Mouse (Mus musculus): Measurements from ENCODE around the gene Pheta2.

Pheta2 gene

GRCm38 (mm10) chr15:82338593-82339112 is at the start of gene Pheta2, which contains the start of the genes Naga and Smdt1:
Pheta2 (plus strand) TSS chr15:82338942.
Naga (minus strand) TSS chr15:82338925.
Smdt1 (plus strand) TSS chr15:82338959.
- DNase-seq (ENCODE audit: low spot score in 2 of 2): peak; percentile 91 to 93

GRCm38 (mm10) chr15:82290252-82290651 is 48.5 kb upstream of the Pheta2 start:
- no peak for DNase-seq (ENCODE audit: low spot score in 2 of 2)

GRCm38 (mm10) chr15:82292851-82293250 is 45.9 kb upstream of the Pheta2 start:
- DNase-seq (ENCODE audit: low spot score in 2 of 2): no peak

GRCm38 (mm10) chr15:82293271-82293711 is 45.5 kb upstream of the Pheta2 start:
- DNase-seq (ENCODE audit: low spot score in 2 of 2): no peak

GRCm38 (mm10) chr15:82294059-82294458 is 44.7 kb upstream of the Pheta2 start:
- no peak for DNase-seq (ENCODE audit: low spot score in 2 of 2)

DNA sequence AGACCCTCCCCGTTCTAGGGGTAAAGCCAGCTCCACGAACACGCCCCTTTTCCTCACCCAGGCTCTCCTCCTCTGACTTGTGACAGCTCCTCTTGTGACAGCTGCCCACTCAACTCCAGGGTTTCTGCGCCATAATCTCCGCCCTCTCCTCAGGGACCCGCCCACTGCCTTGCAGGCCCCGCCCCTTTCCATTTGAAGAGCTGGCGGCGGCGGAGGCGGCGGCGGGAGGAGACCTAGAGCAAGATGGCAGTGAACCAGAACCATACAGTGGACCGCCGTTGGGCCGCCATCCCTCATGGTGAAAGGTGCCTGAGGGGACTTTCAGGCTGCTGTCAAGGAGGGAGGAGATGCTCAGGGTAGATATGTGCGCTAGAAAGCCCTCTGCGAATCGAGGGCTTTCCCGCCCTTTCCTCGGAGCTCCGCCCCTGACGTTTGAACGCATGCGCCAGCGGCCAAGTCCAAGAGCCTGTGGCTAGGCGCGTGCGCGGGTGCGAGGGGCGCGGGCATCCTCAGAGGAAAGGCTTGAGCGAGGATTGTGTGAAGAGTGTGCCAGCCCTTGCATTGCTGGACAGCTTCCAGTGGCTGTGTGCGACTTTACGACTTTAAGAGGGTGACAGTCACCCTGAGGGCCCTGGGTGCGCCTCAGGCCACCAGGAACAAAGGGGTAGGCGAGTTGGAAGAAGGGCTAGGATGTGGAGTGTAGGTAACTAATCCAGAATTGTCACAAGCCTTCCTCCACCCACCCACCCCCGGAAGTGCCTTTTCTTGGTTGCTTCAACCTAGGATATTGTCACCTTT is 39.8 kb upstream of the Pheta2 start, which contains the start of gene Wbp2nl:
TSS of gene Wbp2nl (plus strand) at position 191 of the 798 bp plus-strand sequence.
- DNase-seq (ENCODE audit: low spot score in 2 of 2): no peak

GRCm38 (mm10) chr15:82307107-82307506 is 31.6 kb upstream of the Pheta2 start:
- no peak for DNase-seq (ENCODE audit: low spot score in 2 of 2)

GRCm38 (mm10) chr15:82308416-82308815 is 30.3 kb upstream of the Pheta2 start:
- DNase-seq (ENCODE audit: low spot score in 2 of 2): no peak

DNA sequence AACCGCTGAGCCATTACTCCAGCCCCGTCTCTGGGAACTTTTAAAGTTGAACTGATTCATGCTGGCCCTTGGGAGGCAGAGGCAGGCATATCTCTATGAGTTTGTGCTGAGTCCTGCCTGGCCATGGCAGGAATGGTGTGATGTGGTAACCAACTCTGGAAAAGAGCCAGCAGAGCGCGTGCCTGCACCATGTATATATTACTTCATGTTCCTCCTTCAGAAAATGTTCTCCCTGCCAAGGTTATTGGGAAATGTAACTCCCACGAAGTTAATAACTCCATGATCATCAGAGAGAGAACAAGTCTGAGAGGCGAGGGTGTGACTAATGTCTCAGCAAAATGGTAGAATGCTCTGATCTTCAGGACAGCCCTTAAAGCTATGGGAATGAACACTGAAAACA is 20.9 kb upstream of the Pheta2 start:
- DNase-seq (ENCODE audit: low spot score in 2 of 2): no peak

DNA sequence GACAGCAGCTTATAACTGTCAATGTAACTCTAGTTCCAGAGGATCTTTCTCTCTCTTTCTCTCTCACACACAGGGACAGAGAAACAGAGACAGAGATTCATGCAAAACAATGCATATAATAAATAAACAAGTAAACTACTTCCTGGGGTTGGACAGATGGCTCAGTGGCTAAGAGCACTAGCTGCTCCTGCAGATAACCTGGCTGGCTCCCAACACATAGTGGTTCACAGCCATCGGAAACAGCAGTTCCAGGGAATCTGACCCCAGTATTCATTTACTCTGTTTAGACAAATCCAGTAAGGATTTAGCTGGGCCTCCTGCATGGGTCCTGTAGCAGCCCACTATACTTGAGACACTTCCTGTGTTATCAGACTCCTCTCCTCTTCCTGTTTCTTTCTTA is 19.1 kb upstream of the Pheta2 start:
- DNase-seq (ENCODE audit: low spot score in 2 of 2): no peak

- no peak for DNase-seq (ENCODE audit: low spot score in 2 of 2)
Observed at GRCm38 (mm10) chr15:82322195-82322594, 16.5 kb upstream of the Pheta2 start.

DNA sequence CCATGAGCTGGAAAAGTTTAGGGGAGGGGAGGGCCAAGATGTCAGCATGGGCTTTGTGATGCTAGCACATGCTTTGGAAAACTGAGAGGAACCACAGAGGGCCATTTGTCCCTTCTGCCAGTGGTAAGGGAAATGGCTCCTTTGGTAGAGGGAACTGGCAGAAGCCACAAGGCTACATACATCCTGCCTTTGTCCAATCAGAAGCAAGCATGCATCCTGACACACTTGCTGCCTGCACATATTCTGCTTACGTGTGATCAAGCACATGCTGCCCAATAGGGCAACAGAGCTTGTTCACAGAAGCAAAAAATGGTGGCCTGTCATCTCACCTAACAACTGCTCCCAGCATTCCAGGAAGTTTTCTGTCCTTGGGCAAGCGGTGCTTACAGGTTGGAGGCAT is 13.4 kb upstream of the Pheta2 start:
- no peak for DNase-seq (ENCODE audit: low spot score in 2 of 2)

DNA sequence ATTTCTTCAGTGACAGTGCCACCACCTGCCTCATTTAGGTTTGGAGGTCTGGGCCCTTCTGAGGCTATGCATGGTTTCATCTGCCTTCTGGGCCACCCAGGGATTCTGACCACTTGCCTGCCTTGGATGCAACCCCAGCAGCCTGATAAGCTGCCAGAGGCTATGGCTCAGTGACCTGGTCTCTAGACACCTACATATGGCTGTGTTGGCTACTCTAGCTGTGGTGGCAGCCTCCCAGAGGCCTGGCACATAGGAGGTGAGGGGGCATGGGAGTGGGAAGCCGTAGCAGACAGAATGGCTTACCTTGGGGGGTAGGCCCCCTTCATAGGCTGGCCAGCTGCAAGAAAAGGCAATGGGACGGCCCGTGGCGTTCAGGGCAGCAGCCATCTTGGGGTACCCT is 3.5 kb upstream of the Pheta2 start:
- no peak for DNase-seq (ENCODE audit: low spot score in 2 of 2)

DNA sequence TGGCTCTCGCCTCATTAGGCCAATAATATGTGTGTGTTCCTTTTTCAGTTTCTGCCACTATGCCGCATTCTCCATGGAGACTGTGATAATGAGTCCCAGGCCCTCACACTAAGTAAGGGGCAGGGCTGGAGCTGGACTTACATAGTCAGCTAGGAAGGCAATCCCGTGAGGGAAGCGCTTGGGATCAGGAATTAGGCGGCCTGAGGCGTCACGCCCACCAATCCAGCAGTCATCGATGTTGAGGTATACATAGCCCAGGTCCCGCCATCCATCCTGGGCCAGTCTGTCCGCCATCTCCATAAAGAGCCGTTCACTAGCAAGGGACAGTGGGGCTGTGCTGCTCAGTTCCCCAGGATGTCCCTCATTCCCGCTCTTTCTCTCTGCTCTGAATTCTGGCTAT is 2.1 kb upstream of the Pheta2 start:
- no peak for DNase-seq (ENCODE audit: low spot score in 2 of 2)

DNA sequence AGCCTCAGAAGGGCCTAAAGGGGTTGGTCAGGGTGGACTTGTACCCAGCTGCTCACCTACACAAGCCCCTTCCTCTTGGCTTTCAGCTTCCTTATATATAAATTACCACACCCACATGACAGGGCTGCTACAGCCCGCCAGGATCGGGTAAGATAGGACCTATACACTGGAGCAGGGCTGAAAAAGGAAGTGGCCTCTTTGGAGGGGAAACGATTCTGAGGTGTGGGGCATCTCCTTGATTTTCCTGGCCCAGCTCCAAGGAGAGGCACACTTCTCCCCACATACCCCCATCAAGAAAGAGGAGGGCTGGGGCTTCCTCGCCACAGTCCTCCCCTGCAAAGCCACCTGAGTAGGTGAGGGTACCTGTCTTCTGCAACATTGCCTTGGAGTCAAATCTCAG is 867 bp upstream of the Pheta2 start:
- DNase-seq (ENCODE audit: low spot score in 2 of 2): no peak

GRCm38 (mm10) chr15:82339150-82339549 is 408 bp downstream of the Pheta2 start:
- no peak for DNase-seq (ENCODE audit: low spot score in 2 of 2)

GRCm38 (mm10) chr15:82339634-82340254 is 1.0 kb downstream of the Pheta2 start:
- DNase-seq (ENCODE audit: low spot score in 2 of 2): no peak

GRCm38 (mm10) chr15:82340414-82341035 is 1.8 kb downstream of the Pheta2 start:
- DNase-seq (ENCODE audit: low spot score in 2 of 2): no peak

DNA sequence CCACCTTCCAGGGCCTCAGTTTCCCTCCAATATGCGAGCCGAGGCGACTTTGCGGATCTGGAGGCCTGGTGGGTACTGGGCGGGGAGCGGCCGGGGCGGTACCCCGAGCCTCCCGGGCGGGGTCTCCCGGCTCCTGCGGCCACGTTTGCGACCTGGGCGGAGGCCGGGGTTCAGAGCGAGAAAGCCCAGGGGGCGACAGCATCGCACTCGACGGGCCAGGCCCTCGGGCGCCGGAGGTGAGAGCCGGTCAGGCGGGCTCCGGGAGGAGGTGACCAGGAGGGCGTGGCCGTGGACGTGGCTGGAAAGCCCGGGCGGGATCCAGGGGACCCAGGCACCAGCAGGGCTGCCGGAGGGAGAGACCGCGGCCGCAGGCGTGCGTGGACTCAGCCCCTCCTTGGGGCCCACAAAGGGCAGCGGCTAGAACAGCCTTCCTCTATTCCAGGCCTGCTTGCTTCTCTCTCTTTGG is 2.3 kb downstream of the Pheta2 start:
- DNase-seq (ENCODE audit: low spot score in 2 of 2): peak; percentile 65 to 73

DNA sequence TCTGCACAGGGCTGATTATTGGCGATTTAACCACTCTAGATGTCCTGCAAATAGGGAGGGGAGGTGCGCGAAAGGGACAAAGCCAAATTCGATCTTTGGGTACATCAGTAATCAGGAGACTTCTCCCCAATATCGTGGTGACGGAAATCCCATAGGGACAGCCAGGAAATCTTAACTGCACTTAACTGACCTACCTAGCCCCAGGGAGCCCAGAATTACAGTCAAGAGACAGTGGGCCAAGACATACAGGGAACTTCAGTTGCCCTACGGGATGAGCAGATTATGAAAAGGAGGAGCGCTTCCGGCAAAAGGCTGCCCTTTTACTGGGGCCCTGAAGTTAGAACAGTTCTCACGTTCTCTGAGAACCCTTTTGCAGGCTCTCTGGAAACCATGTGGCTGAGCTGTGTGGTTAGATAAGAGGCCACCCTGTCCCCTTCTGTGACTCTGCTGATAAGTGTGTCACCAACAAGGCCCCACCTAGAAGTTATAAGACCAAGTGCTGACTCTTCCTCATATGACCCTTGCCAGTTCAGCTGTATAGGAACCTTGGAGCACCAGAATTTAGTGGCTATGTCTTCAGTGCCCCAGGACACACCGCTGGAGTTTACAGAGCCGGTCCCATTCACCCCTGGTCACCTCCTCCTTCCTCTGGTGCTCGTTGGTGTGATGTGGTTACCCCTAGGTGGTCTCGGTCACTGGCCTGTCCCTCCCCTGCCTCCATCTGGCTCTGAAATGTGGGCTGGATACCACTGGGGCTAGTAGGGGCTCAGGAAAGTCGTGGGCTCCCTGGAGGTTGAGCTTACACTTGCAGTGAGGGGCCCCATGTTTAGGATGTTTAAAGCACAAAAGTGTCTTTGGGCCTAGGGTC is 3.2 kb downstream of the Pheta2 start:
- DNase-seq (ENCODE audit: low spot score in 2 of 2): peak; percentile 55 to 75

DNA sequence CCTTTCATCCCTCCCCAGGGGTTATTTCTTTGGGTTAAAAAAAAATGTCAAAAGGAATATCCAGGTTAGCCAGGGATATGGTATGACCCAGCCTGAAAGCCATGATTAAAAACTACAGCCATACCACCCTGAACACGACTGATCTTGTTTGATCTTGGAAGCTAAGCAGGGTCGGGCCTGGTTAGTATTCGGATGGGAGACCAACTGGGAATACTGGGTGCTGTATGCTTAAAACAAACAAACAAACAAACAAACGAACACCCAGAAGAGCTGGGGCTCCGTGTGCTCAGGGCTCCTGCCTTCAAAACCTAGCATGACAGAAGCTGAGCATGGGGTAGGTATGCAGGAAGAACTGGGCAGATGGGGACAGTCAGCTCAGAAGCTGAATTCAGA is 3.8 kb downstream of the Pheta2 start:
- DNase-seq (ENCODE audit: low spot score in 2 of 2): no peak

Data from natural killer cell, adult 2 months (primary cell).